Mouse (Mus musculus) stomach, embryonic 16.5 days (tissue): ENCODE data around the gene Dnajc7. TPM values are rescaled to one million over a fixed set of nuclear protein-coding genes. Genes with fewer than 3 reads are reported as not detected.

ENCODE experiments used
- ATAC-seq: fragments of 200-750 bp; cut with Nextera tagmentation; 2 replicates; pipeline ENCODE4 v1.8.0; 2017; ENCODE audit warnings: moderate number of reproducible peaks, moderate TSS enrichment; ENCODE audit not compliant: insufficient read depth, low FRiP score
- H3K27ac ChIP-seq: fragments of 300-500 bp; sonication (generic); 2 replicates; pipeline ENCODE4 v1.5.1; 2014; ENCODE audit warnings: low read length
- H3K27me3 ChIP-seq: fragments of 300-500 bp; sonication (generic); 2 replicates; pipeline ENCODE4 v1.6.1; 2014; ENCODE audit warnings: low read length, control low read depth, mixed read lengths; ENCODE audit not compliant: control insufficient read depth, insufficient read depth
- H3K36me3 ChIP-seq: fragments of 300-500 bp; sonication (generic); 2 replicates; pipeline ENCODE4 v1.6.1; 2014; ENCODE audit warnings: low read length; ENCODE audit not compliant: control insufficient read depth, insufficient read depth
- H3K4me1 ChIP-seq: fragments of 300-500 bp; sonication (generic); 2 replicates; pipeline ENCODE4 v1.6.1; 2014; ENCODE audit warnings: low read length, control low read depth, mixed read lengths; ENCODE audit not compliant: control insufficient read depth, insufficient read depth
- H3K4me2 ChIP-seq: fragments of 300-500 bp; sonication (generic); 2 replicates; pipeline ENCODE4 v1.6.1; 2014; ENCODE audit warnings: low read depth, low read length, mixed read lengths
- H3K4me3 ChIP-seq: fragments of 300-500 bp; sonication (generic); replicated peaks from 2 replicates; pipeline ENCODE4 v1.5.1; 2014; ENCODE audit warnings: mild to moderate bottlenecking, low read length
- H3K9ac ChIP-seq: fragments of 300-500 bp; sonication (generic); 2 replicates; pipeline ENCODE4 v1.6.1; 2014; ENCODE audit warnings: low read length
- H3K9me3 ChIP-seq: fragments of 300-500 bp; sonication (generic); replicated peaks from 2 replicates; pipeline ENCODE4 v1.6.1; 2016; ENCODE audit warnings: low read length, control low read depth; ENCODE audit not compliant: control insufficient read depth
- WGBS: fragments of 180-500 bp; shearing (Covaris S2); extraction: QIAGEN DNeasy Blood & Tissue Kit; methylation state at CpG from one replicate; pipeline ENCODE4 v1.1.7; 2014; 5-methylcytosine and 5-hydroxymethylcytosine counted together
- polyA plus RNA-seq: library from polyadenylated mRNA; unstranded; fragments of >200 nt; fragmentation: Nextera tagmentation; extraction: Ambion mirVana; gene quantifications from 2 replicates; pipeline ENCODE4 v1.2.1, GENCODE M21; 2015

Dnajc7 gene
- polyA plus RNA-seq, 1 experiment from 2014 or later = 209 TPM

DNA sequence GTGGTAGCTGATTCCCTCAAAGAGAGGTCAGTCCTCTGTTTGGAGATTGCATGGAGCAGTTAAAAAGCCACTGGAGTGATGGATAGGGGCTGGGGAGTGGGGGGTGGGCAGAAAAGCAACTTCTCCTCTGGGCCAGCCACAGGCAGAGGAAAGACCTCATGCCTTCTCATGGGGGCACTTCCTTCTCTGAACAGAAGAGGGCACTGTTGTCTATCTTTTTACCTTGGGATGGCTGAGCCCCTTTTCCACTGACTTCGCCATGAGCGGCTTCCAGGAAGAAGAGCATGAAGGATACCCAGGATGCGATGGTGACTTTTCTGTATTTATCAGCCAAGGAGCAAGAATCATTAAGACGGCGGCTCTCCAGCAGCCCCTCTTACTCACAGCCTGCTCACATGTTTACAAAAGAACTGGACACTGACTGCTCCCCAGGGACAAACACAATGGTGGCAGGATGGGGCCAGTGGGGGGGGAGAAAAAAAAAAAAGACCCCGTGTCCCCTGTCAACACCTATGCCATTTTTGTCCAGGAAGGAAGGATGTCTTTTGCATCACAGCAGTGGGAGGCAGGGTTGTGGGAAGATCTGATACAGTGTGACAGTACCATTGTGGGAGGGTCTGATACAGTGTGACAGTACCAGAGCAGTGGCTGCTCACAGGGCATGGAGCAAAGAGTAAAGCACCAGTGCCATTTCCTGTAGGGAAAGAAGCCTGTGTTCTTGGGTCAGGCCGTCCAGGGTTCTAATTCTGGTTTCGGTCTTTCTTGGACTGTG lies 49.4 kb downstream of the Dnajc7 start:
- no peaks in the 10 kb centered on the region for H3K36me3 ChIP-seq
- H3K9ac ChIP-seq = peak overlapping the region; percentile 54
- H3K4me1 ChIP-seq = peaks cover 12% of the 10 kb centered on the region
- H3K27me3 ChIP-seq = no peaks in the 10 kb centered on the region
- no peak overlapping the region for H3K27ac ChIP-seq
- H3K9me3 ChIP-seq = no peaks in the 10 kb centered on the region
- H3K4me3 ChIP-seq = peak overlapping the region; percentile 13; the same call in 1 of the 2 replicates
- peak overlapping the region; percentile 44 for H3K4me2 ChIP-seq
- ATAC-seq = no peak
- 11% methylated on average over 8 of the region's 8 CpGs for WGBS

DNA sequence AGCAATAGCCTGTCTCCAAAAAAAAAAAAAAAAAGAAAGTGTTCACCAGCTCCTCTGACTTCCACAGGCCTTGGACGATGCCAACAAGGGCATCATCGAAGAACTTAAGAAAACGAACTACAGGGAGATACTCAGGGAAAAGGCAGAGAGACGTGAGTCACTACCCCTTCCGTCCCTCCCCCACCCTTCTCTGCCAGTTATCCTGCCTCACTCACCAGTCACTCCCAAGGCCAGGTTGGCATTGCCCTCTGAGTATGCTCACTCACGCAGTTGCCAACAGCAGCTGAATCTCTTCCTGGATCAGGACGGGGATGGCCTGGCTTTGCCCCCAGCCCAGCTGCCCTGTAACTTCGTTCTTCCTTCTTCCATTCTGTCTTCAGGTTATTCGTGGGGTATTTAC lies 50.2 kb downstream of the Dnajc7 start:
- Histone ChIP-seq H3K4me3 (no peak overlapping the region), H3K27ac (no peak overlapping the region), H3K27me3 (no peaks in the 10 kb centered on the region), H3K4me1 (peaks cover 9% of the 10 kb centered on the region), H3K9ac (no peak overlapping the region), H3K36me3 (no peaks in the 10 kb centered on the region), H3K4me2 (no peak overlapping the region), H3K9me3 (no peaks in the 10 kb centered on the region)
- ATAC-seq = no peak
- 59% methylated on average over 9 of the region's 9 CpGs for WGBS

DNA sequence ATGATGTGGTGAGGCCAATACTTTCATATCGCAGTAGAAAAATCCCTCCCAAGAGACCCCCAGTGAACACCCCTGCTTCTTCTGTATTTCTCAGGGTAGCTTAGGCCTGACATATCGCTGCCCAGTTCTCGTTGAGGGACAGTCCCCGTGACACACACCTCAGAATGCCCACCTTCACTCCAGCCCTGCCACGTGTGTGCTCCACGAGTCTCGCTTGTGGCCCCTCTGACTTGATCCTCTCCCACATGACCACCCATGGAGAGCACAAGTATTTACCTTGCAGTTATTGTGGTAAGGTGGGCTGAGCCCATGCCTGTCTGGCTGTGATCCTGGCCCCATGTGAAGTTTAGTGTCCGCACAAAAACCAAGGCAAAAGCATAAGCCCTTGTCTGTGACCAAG lies 51.3 kb downstream of the Dnajc7 start:
- Histone ChIP-seq H3K27me3 (no peaks in the 10 kb centered on the region), H3K36me3 (no peaks in the 10 kb centered on the region), H3K9me3 (no peaks in the 10 kb centered on the region), H3K4me1 (peaks cover 9% of the 10 kb centered on the region), H3K9ac (no peak overlapping the region), H3K4me3 (no peak overlapping the region), H3K4me2 (no peak overlapping the region), H3K27ac (no peak overlapping the region)
- no peak for ATAC-seq
- WGBS = 82% methylated on average over 8 of the region's 8 CpGs

DNA sequence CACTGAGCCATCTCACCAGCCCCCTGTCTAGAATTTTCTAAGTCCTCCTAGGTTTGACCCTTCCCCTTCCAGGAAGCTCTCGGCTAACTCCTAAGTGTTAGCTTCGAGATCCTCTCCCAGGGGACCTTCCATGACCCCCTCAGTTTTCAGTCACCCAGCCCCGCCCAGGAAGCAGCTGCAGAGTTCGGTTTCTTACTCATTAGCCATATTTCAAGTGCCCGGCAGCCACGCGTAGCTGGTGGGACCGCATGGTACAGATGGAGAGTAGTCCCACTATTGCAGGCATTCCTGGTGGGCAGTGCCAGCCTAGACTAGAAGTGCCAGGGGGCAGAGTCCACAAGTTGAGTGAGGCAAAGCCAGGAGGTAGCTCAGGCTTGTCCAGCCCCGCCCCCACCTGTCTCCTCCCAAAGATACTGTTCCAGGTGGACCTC lies 52.1 kb downstream of the Dnajc7 start:
- no peak overlapping the region for H3K27ac ChIP-seq
- ATAC-seq = no peak
- H3K9me3 ChIP-seq = no peaks in the 10 kb centered on the region
- peaks cover 9% of the 10 kb centered on the region for H3K4me1 ChIP-seq
- 39% methylated on average over 9 of the region's 9 CpGs for WGBS
- no peak overlapping the region for H3K4me2 ChIP-seq
- no peaks in the 10 kb centered on the region for H3K27me3 ChIP-seq
- H3K9ac ChIP-seq = no peak overlapping the region
- no peaks in the 10 kb centered on the region for H3K36me3 ChIP-seq
- no peak overlapping the region for H3K4me3 ChIP-seq

GRCm38 (mm10) chr11:100567229-100567628 lies 52.7 kb downstream of the Dnajc7 start:
- H3K4me2 ChIP-seq = no peak overlapping the region
- no peak overlapping the region for H3K4me3 ChIP-seq
- no peak overlapping the region for H3K9ac ChIP-seq
- 64% methylated on average over 5 of the region's 5 CpGs for WGBS
- no peaks in the 10 kb centered on the region for H3K36me3 ChIP-seq
- no peaks in the 10 kb centered on the region for H3K9me3 ChIP-seq
- no peak for ATAC-seq
- peaks cover 9% of the 10 kb centered on the region for H3K4me1 ChIP-seq
- H3K27ac ChIP-seq = no peak overlapping the region
- no peaks in the 10 kb centered on the region for H3K27me3 ChIP-seq

DNA sequence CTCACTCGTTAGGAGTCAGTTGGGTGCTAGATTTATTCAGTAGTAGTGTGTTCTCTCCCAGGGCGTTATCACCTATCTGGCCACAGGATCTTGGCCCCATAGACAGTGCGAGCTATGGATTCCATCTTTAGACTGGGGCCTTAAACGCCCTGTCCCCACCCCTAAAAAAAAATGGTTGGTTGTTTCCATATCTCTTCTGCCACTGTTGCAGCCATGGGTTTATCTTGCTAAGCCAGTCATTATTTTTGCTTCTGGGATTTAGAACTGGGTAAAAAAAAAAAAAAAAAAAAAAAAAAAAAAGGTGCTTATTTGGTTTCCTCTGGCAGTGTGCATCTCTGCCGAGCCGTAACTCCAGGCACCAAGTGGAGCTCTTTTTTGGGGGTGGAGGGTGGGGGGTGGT lies 55.3 kb downstream of the Dnajc7 start:
- Histone ChIP-seq H3K9ac (no peak overlapping the region), H3K27me3 (no peaks in the 10 kb centered on the region), H3K36me3 (no peaks in the 10 kb centered on the region), H3K9me3 (no peaks in the 10 kb centered on the region), H3K27ac (no peak overlapping the region), H3K4me3 (no peak overlapping the region), H3K4me1 (no peaks in the 10 kb centered on the region), H3K4me2 (no peak overlapping the region)
- no peak for ATAC-seq
- WGBS = 81% methylated on average over 6 of the region's 6 CpGs

- no peak overlapping the region for H3K27ac ChIP-seq
- no peak overlapping the region for H3K9ac ChIP-seq
- ATAC-seq = no peak
- no peaks in the 10 kb centered on the region for H3K4me1 ChIP-seq
- H3K27me3 ChIP-seq = no peaks in the 10 kb centered on the region
- H3K4me3 ChIP-seq = no peak overlapping the region
- H3K36me3 ChIP-seq = no peaks in the 10 kb centered on the region
- H3K4me2 ChIP-seq = no peak overlapping the region
- WGBS = 55% methylated on average over 15 of the region's 15 CpGs
- no peaks in the 10 kb centered on the region for H3K9me3 ChIP-seq
Measured at GRCm38 (mm10) chr11:100564297-100564696, 55.7 kb downstream of the Dnajc7 start.

- no peak for ATAC-seq
- Histone ChIP-seq H3K4me2 (no peak overlapping the region), H3K27ac (no peak overlapping the region), H3K9ac (no peak overlapping the region), H3K36me3 (no peaks in the 10 kb centered on the region), H3K4me3 (no peak overlapping the region), H3K27me3 (no peaks in the 10 kb centered on the region), H3K4me1 (no peaks in the 10 kb centered on the region), H3K9me3 (no peaks in the 10 kb centered on the region)
- 57% methylated on average over 5 of the region's 5 CpGs for WGBS
Measured at GRCm38 (mm10) chr11:100561748-100562147, 58.2 kb downstream of the Dnajc7 start.

GRCm38 (mm10) chr11:100559476-100559875 lies 60.5 kb downstream of the Dnajc7 start:
- Histone ChIP-seq H3K27ac (no peak overlapping the region), H3K9ac (no peak overlapping the region), H3K36me3 (no peaks in the 10 kb centered on the region), H3K9me3 (no peaks in the 10 kb centered on the region), H3K4me3 (no peak overlapping the region), H3K4me1 (no peaks in the 10 kb centered on the region), H3K4me2 (no peak overlapping the region), H3K27me3 (no peaks in the 10 kb centered on the region)
- 43% methylated on average over 7 of the region's 7 CpGs for WGBS
- no peak for ATAC-seq
